ENCODE assay signal across 20 mouse cellular contexts in genomic region chr6:12140596-12140995, GRCm38 (mm10).
"Had no signal": no experiment of that assay in that cellular context is flagged by ENCODE, and none has a peak within 500 bp of the region (broad histone marks: within the 10 kb centered on the region; RNA-seq: fewer than 3 reads in every experiment).

No protein-coding gene starts in this region.

- H3K9ac ChIP-seq: limb, embryonic 12.5 days; liver, embryonic 15.5 days; midbrain, embryonic 15.5 days; neural tube, embryonic 12.5 days; stomach, embryonic 15.5 days had no signal

- H3K4me1 ChIP-seq: limb, embryonic 12.5 days; liver, embryonic 15.5 days; midbrain, embryonic 15.5 days; neural tube, embryonic 12.5 days; stomach, embryonic 15.5 days had no signal

- DNase-seq: kidney, adult 8-10 months; kidney, postnatal 36 days; layer of hippocampus, adult 9-11 months; layer of hippocampus, postnatal 36 days; liver; lung, adult 2 months; lung, postnatal 14 days; retina, postnatal 1 day; thymus, postnatal 14 days had no signal

- H3K4me2 ChIP-seq: limb, embryonic 12.5 days; liver, embryonic 15.5 days; midbrain, embryonic 11.5 days; midbrain, embryonic 15.5 days; neural tube, embryonic 12.5 days; stomach, embryonic 15.5 days had no signal

- H3K27me3 ChIP-seq: limb, embryonic 12.5 days; liver, embryonic 15.5 days; megakaryocyte, embryonic 14.5 days; midbrain, embryonic 15.5 days; neural tube, embryonic 12.5 days; stomach, embryonic 15.5 days had no signal

- H3K36me3 ChIP-seq: limb, embryonic 12.5 days; liver, embryonic 15.5 days; midbrain, embryonic 15.5 days; neural tube, embryonic 12.5 days; stomach, embryonic 15.5 days had no signal

- H3K27ac ChIP-seq: kidney, postnatal 0 days; limb, embryonic 12.5 days; liver, embryonic 15.5 days; macrophage; midbrain, embryonic 15.5 days; neural tube, embryonic 12.5 days; stomach, embryonic 15.5 days had no signal

- ATAC-seq: inflammation-experienced regulatory T-cells, adult 6 months; intestine, postnatal 0 days; midbrain, embryonic 15.5 days had no signal

- H3K4me3 ChIP-seq: limb, embryonic 12.5 days; liver, embryonic 15.5 days; megakaryocyte, embryonic 14.5 days; midbrain, embryonic 15.5 days; neural tube, embryonic 12.5 days; stomach, embryonic 15.5 days had no signal

- H3K9me3 ChIP-seq: limb, embryonic 12.5 days; liver, embryonic 15.5 days; megakaryocyte, embryonic 14.5 days; midbrain, embryonic 15.5 days; neural tube, embryonic 12.5 days; stomach, embryonic 15.5 days had no signal
